27 mouse cellular contexts compared by ENCODE assay signal in the genomic region with DNA sequence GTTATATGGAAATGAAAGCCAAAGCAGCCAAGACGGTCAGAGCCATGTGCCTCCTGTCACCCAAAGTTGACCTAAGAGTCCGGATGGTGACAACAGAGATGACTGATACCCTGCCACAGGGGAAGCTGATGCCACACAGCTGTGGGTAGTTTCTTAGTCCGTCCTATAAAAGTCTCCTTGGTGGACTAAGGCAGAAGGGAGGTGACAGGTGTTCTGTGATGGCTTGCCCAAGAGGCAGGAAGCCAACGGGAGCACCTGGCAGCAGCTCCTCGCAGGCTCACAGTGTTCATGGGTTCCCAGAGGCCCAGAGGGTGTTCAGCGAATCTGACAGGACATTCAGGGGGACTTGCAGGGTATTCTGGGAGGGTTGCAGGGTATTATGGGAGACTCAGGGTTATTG.
"Had no signal": no experiment of that assay in that cellular context is flagged by ENCODE, and none has a peak within 500 bp of the region (broad histone marks: within the 10 kb centered on the region; RNA-seq: fewer than 3 reads in every experiment).

No protein-coding gene starts in this region.

- H3K27ac ChIP-seq: limb, embryonic 10.5 days; limb, embryonic 12.5 days; limb, embryonic 13.5 days; limb, embryonic 15.5 days; liver, embryonic 12.5 days; liver, embryonic 13.5 days; liver, embryonic 14.5 days; liver, embryonic 15.5 days; lung, embryonic 15.5 days; macrophage; midbrain, embryonic 10.5 days; midbrain, embryonic 12.5 days; midbrain, embryonic 13.5 days; midbrain, embryonic 15.5 days had no signal

- H3K4me3 ChIP-seq: limb, embryonic 10.5 days; limb, embryonic 12.5 days; limb, embryonic 13.5 days; limb, embryonic 15.5 days; liver, embryonic 12.5 days; liver, embryonic 13.5 days; liver, embryonic 15.5 days; lung, embryonic 15.5 days; megakaryocyte, embryonic 14.5 days; midbrain, embryonic 10.5 days; midbrain, embryonic 12.5 days; midbrain, embryonic 13.5 days; midbrain, embryonic 15.5 days; myocyte had no signal

- DNase-seq: left cerebral cortex, postnatal 4 days; liver; liver, embryonic 13.5 days; liver, postnatal 0 days; lung, adult 18-20 months; lung, adult 2 months; lung, embryonic 14.5 days; lung, postnatal 10 days; lung, postnatal 14 days; lung, postnatal 36 days; lung, postnatal 4 days; midbrain, embryonic 14.5 days had no signal
